19 mouse cellular contexts compared by ENCODE assay signal in the genomic region with DNA sequence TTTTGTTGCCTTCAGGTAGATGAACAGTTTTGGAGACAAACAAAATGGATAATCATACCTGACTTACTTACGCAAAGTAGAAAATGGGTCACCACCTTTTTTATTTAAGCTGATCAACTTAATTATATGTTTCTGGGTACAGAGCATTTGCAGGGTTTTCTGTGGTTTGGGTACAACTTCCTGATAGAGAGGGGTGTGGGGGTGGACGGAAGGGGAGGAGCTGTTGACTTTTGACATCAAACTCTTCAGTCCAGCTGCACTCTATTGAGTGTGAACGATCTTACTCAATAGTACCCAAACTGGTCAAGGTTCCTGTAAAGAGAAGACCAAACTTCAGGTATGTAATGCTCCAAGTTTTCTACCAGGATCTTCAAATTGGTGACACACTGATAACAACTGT.
DNase-seq lines count a peak whose midpoint lies in the region; ATAC-seq lines count a peak whose summit lies in the region.
"Had no signal": no experiment of that assay in that cellular context is flagged by ENCODE, and none has a peak within 500 bp of the region (broad histone marks: within the 10 kb centered on the region; RNA-seq: fewer than 3 reads in every experiment).

No protein-coding gene starts in this region.

- peak; percentile 33 for DNase-seq in lung, postnatal 36 days
- no peak for DNase-seq in lung, postnatal 14 days
- DNase-seq in CD4-positive helper T cell, adult 2 months (ENCODE audit: low read depth, low spot score): peak; percentile 77
- DNase-seq in naive thymus-derived CD4-positive, alpha-beta T cell, adult 2 months (ENCODE audit: low read depth): peak; percentile 71
- no peak for DNase-seq in gastrocnemius, postnatal 25 days
- DNase-seq in right cerebral cortex, postnatal 25 days: no peak
- DNase-seq in kidney, adult 8-10 months: no peak
- DNase-seq: adrenal gland, postnatal 14 days; cerebellum, postnatal 36 days; gastrocnemius, adult 2 months; heart, adult 11 months; heart, postnatal 14 days; kidney, postnatal 14 days; liver, postnatal 0 days; thymus, adult 2 months had no signal

- ATAC-seq in granulocyte monocyte progenitor cell, adult 5-6 weeks (replicated peaks; ENCODE audit: poor library complexity, severe bottlenecking): peak; percentile 94
- ATAC-seq: intestine, postnatal 0 days; liver, postnatal 0 days; midbrain, embryonic 13.5 days; Patski had no signal

Comparison
In these comparisons a context has a peak if more than half of its experiments do, and no peak if none do; other contexts are left out.
1. DNase-seq: peak in lung, postnatal 36 days (single experiment), CD4-positive helper T cell, adult 2 months (single experiment) and naive thymus-derived CD4-positive, alpha-beta T cell, adult 2 months (single experiment); none in lung, postnatal 14 days (single experiment), gastrocnemius, postnatal 25 days (single experiment), right cerebral cortex, postnatal 25 days (single experiment) and kidney, adult 8-10 months (0 of 2).